Mouse (Mus musculus) midbrain, embryonic 12.5 days (tissue): Measurements from ENCODE around the gene Ctdnep1. TPM values are rescaled to one million over a fixed set of nuclear protein-coding genes. Genes with fewer than 3 reads are reported as not detected.
"Not testable (repeated sequence)": the region's sequence is repeated elsewhere in the genome, so short reads cannot be mapped to it uniquely, and the experiment has no call there.

Source experiments
- ATAC-seq: fragments of 200-750 bp; cut with Nextera tagmentation; 2 replicates; pipeline ENCODE4 v1.8.0; 2017; ENCODE audit warnings: low read depth, moderate TSS enrichment, moderate library complexity; ENCODE audit not compliant: low FRiP score
- H3K27ac ChIP-seq: fragments of 300-500 bp; sonication (generic); replicated peaks from 2 replicates; pipeline ENCODE4 v1.5.1; 2016; ENCODE audit warnings: mild to moderate bottlenecking
- H3K27me3 ChIP-seq: fragments of 300-500 bp; sonication (generic); 2 replicates; pipeline ENCODE4 v1.6.1; 2016; ENCODE audit warnings: mild to moderate bottlenecking
- H3K36me3 ChIP-seq: fragments of 300-500 bp; sonication (generic); 2 replicates; pipeline ENCODE4 v1.6.1; 2016
- H3K4me1 ChIP-seq: fragments of 300-500 bp; sonication (generic); 2 replicates; pipeline ENCODE4 v1.6.1; 2016
- H3K4me2 ChIP-seq: fragments of 300-500 bp; sonication (generic); replicated peaks from 2 replicates; pipeline ENCODE4 v1.6.1; 2016; ENCODE audit warnings: mild to moderate bottlenecking, moderate library complexity
- H3K4me3 ChIP-seq: fragments of 300-500 bp; sonication (generic); 2 replicates; pipeline ENCODE4 v1.5.1; 2016; ENCODE audit warnings: mild to moderate bottlenecking
- H3K9ac ChIP-seq: fragments of 300-500 bp; sonication (generic); replicated peaks from 2 replicates; pipeline ENCODE4 v1.6.1; 2016; ENCODE audit warnings: mild to moderate bottlenecking, moderate library complexity
- H3K9me3 ChIP-seq: fragments of 300-500 bp; sonication (generic); 2 replicates; pipeline ENCODE4 v1.6.1; 2016; ENCODE audit warnings: mild to moderate bottlenecking
- WGBS: fragments of 180-500 bp; shearing (Covaris S2); methylation state at CpG from one replicate; pipeline ENCODE4 v1.1.7; 2016; 5-methylcytosine and 5-hydroxymethylcytosine counted together
- polyA plus RNA-seq: library from polyadenylated mRNA; unstranded; fragments of >200 nt; fragmentation: Nextera tagmentation; extraction: Ambion mirVana; gene quantifications from 2 replicates; pipeline ENCODE4 v1.2.1, GENCODE M21; 2016

Gene Ctdnep1
- polyA plus RNA-seq, 1 experiment from 2014 or later: 21.4 TPM

- H3K9me3 ChIP-seq, H3K4me2 ChIP-seq, H3K27me3 ChIP-seq, H3K27ac ChIP-seq, ATAC-seq, H3K4me3 ChIP-seq, H3K9ac ChIP-seq: not testable (repeated sequence)
- H3K36me3 ChIP-seq: peaks cover 27% of the 10 kb centered on the region
- peaks cover 57% of the 10 kb centered on the region for H3K4me1 ChIP-seq
- WGBS: 78% methylated on average over 2 of the region's 2 CpGs
Observed at GRCm38 (mm10) chr11:70016177-70016576, 35.2 kb downstream of the Ctdnep1 start.

- peak within 1 kb of the TSS; percentile 94 for H3K27ac ChIP-seq
- H3K36me3 ChIP-seq: peaks cover 22% of the 10 kb centered on the region
- H3K4me1 ChIP-seq: peaks cover 57% of the 10 kb centered on the region
- peak within 1 kb of the TSS; percentile 94 for H3K9ac ChIP-seq
- no peaks in the 10 kb centered on the region for H3K27me3 ChIP-seq
- no peaks in the 10 kb centered on the region for H3K9me3 ChIP-seq
- peak within 1 kb of the TSS; percentile 72 for H3K4me3 ChIP-seq
- no peak for ATAC-seq
- WGBS: 56% methylated on average over 3 of the region's 3 CpGs
- H3K4me2 ChIP-seq: peak within 1 kb of the TSS; percentile 91
Observed at GRCm38 (mm10) chr11:70016669-70017068, 35.7 kb downstream of the Ctdnep1 start, which contains the start of gene Dlg4. Gene Dlg4 (plus strand): TSS chr11:70016942.

GRCm38 (mm10) chr11:70017199-70017767 lies 36.3 kb downstream of the Ctdnep1 start:
- no peaks in the 10 kb centered on the region for H3K9me3 ChIP-seq
- peak overlapping the region; percentile 72 for H3K4me3 ChIP-seq
- H3K4me2 ChIP-seq: peak overlapping the region; percentile 91
- no peaks in the 10 kb centered on the region for H3K27me3 ChIP-seq
- 32% methylated on average over 7 of the region's 7 CpGs for WGBS
- peak overlapping the region; percentile 94 for H3K27ac ChIP-seq
- peak overlapping the region; percentile 94 for H3K9ac ChIP-seq
- H3K4me1 ChIP-seq: peaks cover 61% of the 10 kb centered on the region
- ATAC-seq: no peak
- peaks cover 16% of the 10 kb centered on the region for H3K36me3 ChIP-seq

- Histone ChIP-seq H3K4me3 (peak overlapping the region; percentile 72), H3K9ac (peak overlapping the region; percentile 94), H3K27ac (peak overlapping the region; percentile 94), H3K4me2 (peak overlapping the region; percentile 91), H3K9me3 (no peaks in the 10 kb centered on the region), H3K27me3 (no peaks in the 10 kb centered on the region), H3K4me1 (peaks cover 71% of the 10 kb centered on the region), H3K36me3 (peaks cover 5% of the 10 kb centered on the region)
- no peak for ATAC-seq
- WGBS: under 1% methylated on average over 24 of the region's 25 CpGs
Observed at GRCm38 (mm10) chr11:70018131-70018990, 37.4 kb downstream of the Ctdnep1 start.

- Histone ChIP-seq H3K27ac (peak overlapping the region; percentile 94), H3K36me3 (no peaks in the 10 kb centered on the region), H3K9ac (peak overlapping the region; percentile 94), H3K27me3 (no peaks in the 10 kb centered on the region), H3K9me3 (no peaks in the 10 kb centered on the region), H3K4me1 (peaks cover 73% of the 10 kb centered on the region), H3K4me3 (peak overlapping the region; percentile 72), H3K4me2 (peak overlapping the region; percentile 91)
- no peak for ATAC-seq
- 0% methylated on average over 1 of the region's 2 CpGs for WGBS
Observed at GRCm38 (mm10) chr11:70019495-70020021, 38.6 kb downstream of the Ctdnep1 start.

- no peaks in the 10 kb centered on the region for H3K27me3 ChIP-seq
- H3K27ac ChIP-seq: peak overlapping the region; percentile 94
- no peak for ATAC-seq
- no peaks in the 10 kb centered on the region for H3K9me3 ChIP-seq
- peak overlapping the region; percentile 91 for H3K4me2 ChIP-seq
- H3K4me1 ChIP-seq: peaks cover 73% of the 10 kb centered on the region
- H3K9ac ChIP-seq: peak overlapping the region; percentile 94
- peak overlapping the region; percentile 72 for H3K4me3 ChIP-seq
- no peaks in the 10 kb centered on the region for H3K36me3 ChIP-seq
- WGBS: 6% methylated on average over 8 of the region's 8 CpGs
Observed at GRCm38 (mm10) chr11:70020022-70020631, 39.2 kb downstream of the Ctdnep1 start.

GRCm38 (mm10) chr11:70020731-70021263 lies 39.8 kb downstream of the Ctdnep1 start:
- Histone ChIP-seq H3K36me3 (no peaks in the 10 kb centered on the region), H3K4me1 (peaks cover 74% of the 10 kb centered on the region), H3K9ac (peak overlapping the region; percentile 43; the same call in 1 of the 2 replicates), H3K27me3 (no peaks in the 10 kb centered on the region), H3K4me2 (peak overlapping the region; percentile 91), H3K4me3 (peak overlapping the region; percentile 72), H3K27ac (peak overlapping the region; percentile 94), H3K9me3 (no peaks in the 10 kb centered on the region)
- WGBS: 0% methylated on average over 8 of the region's 8 CpGs
- peak; percentile 76 for ATAC-seq

GRCm38 (mm10) chr11:70021264-70022132 lies 40.5 kb downstream of the Ctdnep1 start:
- Histone ChIP-seq H3K36me3 (no peaks in the 10 kb centered on the region), H3K9ac (peak overlapping the region; percentile 43; the same call in 1 of the 2 replicates), H3K9me3 (no peaks in the 10 kb centered on the region), H3K27ac (peak overlapping the region; percentile 94), H3K27me3 (no peaks in the 10 kb centered on the region), H3K4me1 (peaks cover 81% of the 10 kb centered on the region), H3K4me3 (peak overlapping the region; percentile 72), H3K4me2 (peak overlapping the region; percentile 91)
- 1% methylated on average over 35 of the region's 40 CpGs for WGBS
- ATAC-seq: peak; percentile 64

GRCm38 (mm10) chr11:70023481-70024150 lies 42.7 kb downstream of the Ctdnep1 start:
- whole genome bisulfite sequencing: 7% methylated on average over 22 of the region's 29 CpGs
- Histone ChIP-seq H3K4me3 (peak overlapping the region; percentile 43), H3K27ac (peak overlapping the region; percentile 70), H3K36me3 (no peaks in the 10 kb centered on the region), H3K4me1 (peaks cover 85% of the 10 kb centered on the region), H3K9ac (peak overlapping the region; percentile 50), H3K9me3 (no peaks in the 10 kb centered on the region), H3K27me3 (no peaks in the 10 kb centered on the region), H3K4me2 (peak overlapping the region; percentile 66)
- no peak for ATAC-seq

GRCm38 (mm10) chr11:70024151-70024514 lies 43.2 kb downstream of the Ctdnep1 start:
- Histone ChIP-seq H3K36me3 (no peaks in the 10 kb centered on the region), H3K27ac (peak overlapping the region; percentile 70), H3K4me1 (peaks cover 83% of the 10 kb centered on the region), H3K9me3 (no peaks in the 10 kb centered on the region), H3K9ac (peak overlapping the region; percentile 50), H3K4me3 (peak overlapping the region; percentile 43), H3K27me3 (no peaks in the 10 kb centered on the region), H3K4me2 (peak overlapping the region; percentile 66)
- 16% methylated on average over 6 of the region's 6 CpGs for WGBS
- ATAC-seq: no peak
